Mouse (Mus musculus) intestine, postnatal 0 days (tissue): ENCODE measurements around the gene Ptcd1. TPM values are rescaled to one million over a fixed set of nuclear protein-coding genes. Genes with fewer than 3 reads are reported as not detected.

Experiments
- ATAC-seq: fragments of 200-750 bp; cut with Nextera tagmentation; 2 replicates; pipeline ENCODE4 v1.8.0; 2017; ENCODE audit warnings: mild to moderate bottlenecking, moderate TSS enrichment, moderate library complexity
- H3K27ac ChIP-seq: fragments of 300-500 bp; sonication (generic); 2 replicates; pipeline ENCODE4 v1.5.1; 2014; ENCODE audit warnings: mild to moderate bottlenecking, low read depth, low read length, moderate library complexity
- H3K27me3 ChIP-seq: fragments of 300-500 bp; sonication (generic); replicated peaks from 2 replicates; pipeline ENCODE4 v1.6.1; 2014; ENCODE audit warnings: low read length, mixed read lengths; ENCODE audit not compliant: control insufficient read depth, insufficient read depth
- H3K36me3 ChIP-seq: fragments of 300-500 bp; sonication (generic); 2 replicates; pipeline ENCODE4 v1.6.1; 2014; ENCODE audit warnings: mild to moderate bottlenecking, moderate library complexity; ENCODE audit not compliant: control insufficient read depth, insufficient read depth
- H3K4me1 ChIP-seq: fragments of 300-500 bp; sonication (generic); replicated peaks from 2 replicates; pipeline ENCODE4 v1.6.1; 2014; ENCODE audit warnings: antibody characterized with exemption, low read length, mixed read lengths; ENCODE audit not compliant: control insufficient read depth, insufficient read depth
- H3K4me2 ChIP-seq: fragments of 300-500 bp; sonication (generic); replicated peaks from 2 replicates; pipeline ENCODE4 v1.6.1; 2014; ENCODE audit warnings: low read depth, mild to moderate bottlenecking, moderate library complexity
- H3K4me3 ChIP-seq: fragments of 300-500 bp; sonication (generic); 2 replicates; pipeline ENCODE4 v1.5.1; 2014; ENCODE audit warnings: low read depth, low read length
- H3K9ac ChIP-seq: fragments of 300-500 bp; sonication (generic); 2 replicates; pipeline ENCODE4 v1.6.1; 2014; ENCODE audit warnings: mild to moderate bottlenecking, low read depth, low read length
- H3K9me3 ChIP-seq: fragments of 300-500 bp; sonication (generic); 2 replicates; pipeline ENCODE4 v1.6.1; 2016; ENCODE audit warnings: mixed run types; ENCODE audit not compliant: control insufficient read depth
- CTCF ChIP-seq: sonication (generic); IDR thresholded peaks from 2 replicates; pipeline ENCODE4 v1.5.1; 2016; ENCODE audit warnings: low read depth, mild to moderate bottlenecking, control low read depth, antibody characterized with exemption, moderate library complexity
- WGBS: fragments of 180-500 bp; shearing (Covaris S2); extraction: QIAGEN DNeasy Blood & Tissue Kit; methylation state at CpG from one replicate; pipeline ENCODE4 v1.1.7; 2014; 5-methylcytosine and 5-hydroxymethylcytosine counted together
- polyA plus RNA-seq: library from polyadenylated mRNA; unstranded; fragments of >200 nt; fragmentation: Nextera tagmentation; extraction: Ambion mirVana; gene quantifications from 2 replicates; pipeline ENCODE4 v1.2.1, GENCODE M21; 2015

Ptcd1 gene
- polyA plus RNA-seq, 1 experiment from 2014 or later = 9.3 TPM

DNA sequence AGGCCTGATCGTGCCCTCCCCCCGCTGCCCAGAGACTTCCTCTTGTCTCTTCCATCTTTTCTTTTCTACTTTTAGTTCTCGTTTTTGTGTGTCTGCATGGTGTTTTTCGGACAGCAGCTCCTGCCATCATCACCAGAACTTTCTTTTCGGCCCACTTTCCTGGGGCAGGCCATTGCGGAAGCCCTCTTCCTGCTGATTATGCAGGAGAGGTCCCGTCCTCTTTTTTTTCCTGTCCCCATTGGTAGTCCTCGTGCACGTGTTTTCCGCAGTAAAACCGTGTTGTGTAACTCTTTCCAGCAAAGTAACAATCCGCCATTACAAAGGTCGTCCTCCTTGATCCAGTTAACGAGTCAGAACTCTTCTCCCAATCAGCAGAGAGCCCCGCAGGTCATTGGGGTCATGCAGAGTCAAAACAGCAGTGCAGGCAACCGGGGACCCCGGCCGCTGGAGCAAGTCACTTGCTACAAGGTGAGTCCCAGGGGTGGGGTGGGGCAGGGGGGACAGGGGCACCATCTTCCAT, 11.6 kb upstream of the Ptcd1 start:
- H3K4me3 ChIP-seq = no peak overlapping the region
- no peak for TF ChIP-seq CTCF
- no peaks in the 10 kb centered on the region for H3K27me3 ChIP-seq
- H3K9me3 ChIP-seq = no peaks in the 10 kb centered on the region
- H3K27ac ChIP-seq = no peak overlapping the region
- WGBS = 79% methylated on average over 18 of the region's 18 CpGs
- no peaks in the 10 kb centered on the region for H3K4me1 ChIP-seq
- H3K9ac ChIP-seq = no peak overlapping the region
- peaks cover 94% of the 10 kb centered on the region for H3K36me3 ChIP-seq
- H3K4me2 ChIP-seq = no peak overlapping the region
- ATAC-seq = no peak

DNA sequence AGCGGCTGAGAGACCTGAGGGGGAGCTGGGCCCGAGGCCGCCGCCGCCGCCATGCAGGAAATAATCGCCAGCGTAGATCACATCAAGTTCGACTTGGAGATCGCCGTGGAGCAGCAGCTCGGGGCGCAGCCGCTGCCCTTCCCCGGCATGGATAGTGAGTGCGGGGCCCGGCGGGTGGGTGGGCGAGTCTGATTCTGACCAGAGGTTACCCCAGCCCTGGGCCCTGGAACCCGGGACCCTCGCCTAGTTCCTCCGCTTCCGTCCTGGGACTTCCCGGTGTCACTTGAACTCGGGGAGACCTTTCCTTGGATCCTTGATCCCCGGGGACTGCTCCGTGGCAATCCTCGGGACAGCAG, 376 bp upstream of the Ptcd1 start:
- peak overlapping the region; percentile 82 for H3K4me2 ChIP-seq
- ATAC-seq = peak; percentile 28; the same call in 1 of the 2 replicates
- H3K36me3 ChIP-seq = peaks cover 30% of the 10 kb centered on the region
- H3K4me1 ChIP-seq = no peaks in the 10 kb centered on the region
- H3K27me3 ChIP-seq = no peaks in the 10 kb centered on the region
- H3K27ac ChIP-seq = peak overlapping the region; percentile 68
- no peak for TF ChIP-seq CTCF
- H3K9me3 ChIP-seq = no peaks in the 10 kb centered on the region
- under 1% methylated on average over 27 of the region's 28 CpGs for WGBS
- peak overlapping the region; percentile 86 for H3K4me3 ChIP-seq
- peak overlapping the region; percentile 95 for H3K9ac ChIP-seq

DNA sequence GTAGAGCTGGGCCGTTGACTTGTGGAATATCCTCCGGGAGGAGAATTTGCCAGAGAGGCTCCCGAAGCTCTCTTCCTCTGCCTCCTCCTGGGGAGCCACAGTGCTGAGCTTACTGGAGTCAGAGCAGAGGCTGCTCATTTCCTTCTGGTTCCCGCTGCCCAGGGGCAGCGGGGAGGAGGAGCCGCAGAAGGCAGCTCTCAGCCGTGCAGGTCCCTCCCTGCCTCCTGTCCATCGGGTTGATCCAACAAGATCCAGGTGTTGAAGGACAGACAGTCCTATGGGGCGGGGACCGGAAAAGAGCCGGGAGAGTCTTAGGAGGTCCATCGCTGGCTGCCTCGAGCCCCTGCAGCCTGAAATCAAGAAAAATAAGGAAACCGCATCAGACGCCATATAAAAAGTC, 1.7 kb downstream of the Ptcd1 start:
- Histone ChIP-seq H3K27ac (peak overlapping the region; percentile 35; the same call in 1 of the 2 replicates), H3K4me1 (no peaks in the 10 kb centered on the region), H3K4me2 (no peak overlapping the region), H3K4me3 (no peak overlapping the region), H3K27me3 (no peaks in the 10 kb centered on the region), H3K9me3 (no peaks in the 10 kb centered on the region), H3K9ac (no peak overlapping the region), H3K36me3 (peaks cover 26% of the 10 kb centered on the region)
- 83% methylated on average over 15 of the region's 15 CpGs for WGBS
- TF ChIP-seq CTCF = no peak
- ATAC-seq = no peak

DNA sequence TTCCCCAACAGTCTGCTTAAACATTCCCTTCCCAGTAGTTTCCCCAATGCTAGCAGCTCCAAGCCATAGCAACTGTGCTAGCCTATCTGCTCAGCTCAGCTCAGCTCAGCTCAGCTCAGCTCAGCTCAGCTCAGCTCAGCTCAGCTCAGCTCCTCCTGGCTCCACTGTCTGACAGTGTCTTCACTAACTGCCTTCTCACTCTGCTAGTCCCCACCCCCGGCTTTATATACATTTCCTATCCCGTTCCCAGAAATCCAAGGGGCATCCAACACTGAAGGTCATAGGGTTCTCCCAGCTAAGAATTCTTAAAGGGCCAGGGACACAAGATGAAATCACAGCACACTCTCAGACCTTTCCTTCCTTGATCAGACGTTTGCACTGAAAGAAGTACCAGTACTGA, 2.2 kb downstream of the Ptcd1 start:
- Histone ChIP-seq H3K9me3 (no peaks in the 10 kb centered on the region), H3K4me3 (no peak overlapping the region), H3K36me3 (peaks cover 30% of the 10 kb centered on the region), H3K4me2 (no peak overlapping the region), H3K4me1 (no peaks in the 10 kb centered on the region), H3K9ac (no peak overlapping the region), H3K27me3 (no peaks in the 10 kb centered on the region), H3K27ac (0 out of 2 replicates have a peak overlapping the region, but pooled peaks have one; percentile 35)
- 36% methylated on average over 3 of the region's 3 CpGs for WGBS
- ATAC-seq = no peak
- TF ChIP-seq CTCF = no peak

DNA sequence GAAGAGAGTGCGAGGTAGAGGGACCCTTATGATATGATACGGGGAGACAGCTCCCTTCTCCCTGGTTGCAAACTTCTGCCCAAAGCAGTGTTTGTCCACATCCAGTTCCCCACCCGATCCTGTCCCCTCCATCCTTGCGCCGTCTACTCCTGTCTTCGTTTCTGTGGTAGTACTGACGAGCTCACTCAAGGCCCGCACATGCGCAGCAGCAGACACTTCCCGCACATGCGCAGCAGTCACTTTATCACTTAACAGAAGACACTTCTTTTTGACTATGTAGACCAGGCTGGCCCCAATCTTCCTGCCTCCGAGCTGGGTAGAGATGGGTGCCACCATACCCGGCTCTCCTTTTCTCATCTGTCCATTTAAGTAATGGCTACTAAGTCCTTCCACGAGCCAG, 5.5 kb downstream of the Ptcd1 start:
- 94% methylated on average over 14 of the region's 14 CpGs for WGBS

DNA sequence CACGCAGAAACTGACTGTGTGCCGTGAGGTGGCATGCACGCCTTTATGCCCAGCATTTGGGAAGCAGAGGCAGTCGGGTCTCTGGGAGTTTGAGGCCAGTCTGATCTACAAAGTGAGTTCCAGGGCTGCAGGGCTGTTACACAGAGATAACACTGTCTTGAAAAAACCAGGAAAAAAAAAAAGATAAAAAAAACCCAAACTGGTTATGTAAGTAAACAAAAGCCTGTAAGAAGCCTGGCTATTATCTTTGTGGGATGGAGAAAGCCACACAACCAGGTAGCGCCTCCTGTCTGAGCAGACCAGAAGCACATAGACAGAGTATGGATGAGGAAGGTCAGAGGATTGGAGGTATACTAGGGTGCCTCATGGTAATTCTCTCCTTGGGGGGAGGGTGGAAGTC, 14.2 kb downstream of the Ptcd1 start:
- no peak overlapping the region for H3K4me3 ChIP-seq
- TF ChIP-seq CTCF = no peak
- WGBS = 82% methylated on average over 5 of the region's 5 CpGs
- H3K9me3 ChIP-seq = no peaks in the 10 kb centered on the region
- H3K27me3 ChIP-seq = no peaks in the 10 kb centered on the region
- no peak overlapping the region for H3K27ac ChIP-seq
- H3K36me3 ChIP-seq = peaks cover 91% of the 10 kb centered on the region
- H3K9ac ChIP-seq = no peak overlapping the region
- no peak overlapping the region for H3K4me2 ChIP-seq
- H3K4me1 ChIP-seq = no peaks in the 10 kb centered on the region
- ATAC-seq = no peak

More for the DNA sequence above, 5.5 kb downstream of the Ptcd1 start:
- peaks cover 57% of the 10 kb centered on the region for H3K36me3 ChIP-seq
- no peak overlapping the region for H3K27ac ChIP-seq
- H3K9ac ChIP-seq = no peak overlapping the region
- no peaks in the 10 kb centered on the region for H3K27me3 ChIP-seq
- no peak for ATAC-seq
- H3K4me3 ChIP-seq = no peak overlapping the region
- no peak for TF ChIP-seq CTCF
- H3K4me1 ChIP-seq = no peaks in the 10 kb centered on the region
- no peak overlapping the region for H3K4me2 ChIP-seq
- H3K9me3 ChIP-seq = no peaks in the 10 kb centered on the region

DNA sequence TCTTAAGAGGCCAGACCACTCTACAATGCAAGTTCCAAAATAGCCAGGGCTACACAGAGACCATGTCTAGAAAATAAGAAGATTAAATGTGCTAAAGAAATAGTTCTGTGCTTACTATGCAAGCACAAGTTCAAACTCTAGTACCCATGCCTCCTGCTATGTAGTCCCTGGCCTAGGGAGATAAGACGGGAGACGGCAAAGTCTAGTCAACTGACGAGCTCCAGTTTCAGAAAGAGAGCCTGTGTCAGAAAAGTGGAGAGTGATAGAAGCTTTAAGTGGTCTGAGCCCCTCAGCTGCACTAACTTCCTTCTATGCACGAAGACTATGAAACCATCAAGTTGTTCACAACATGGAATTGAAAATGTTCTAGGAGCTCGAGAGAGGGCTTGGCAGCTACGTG, 17.6 kb downstream of the Ptcd1 start:
- H3K27ac ChIP-seq = no peak overlapping the region
- 89% methylated on average over 6 of the region's 6 CpGs for WGBS
- H3K36me3 ChIP-seq = peaks cover 95% of the 10 kb centered on the region
- no peak overlapping the region for H3K4me2 ChIP-seq
- no peak overlapping the region for H3K9ac ChIP-seq
- TF ChIP-seq CTCF = no peak
- no peaks in the 10 kb centered on the region for H3K9me3 ChIP-seq
- H3K4me1 ChIP-seq = no peaks in the 10 kb centered on the region
- no peak overlapping the region for H3K4me3 ChIP-seq
- no peak for ATAC-seq
- no peaks in the 10 kb centered on the region for H3K27me3 ChIP-seq
